Mouse (Mus musculus) ES-Bruce4 (cell line): ENCODE data around the gene Grb14.

Experiments used
- CTCF ChIP-seq: IDR thresholded peaks from one replicate; pipeline ENCODE4 v1.8.1; 2011; ENCODE audit warnings: low read depth, low read length
- EP300 ChIP-seq: IDR thresholded peaks from 2 replicates; pipeline ENCODE4 v1.6.1; 2011; ENCODE audit warnings: low read depth, low read length; ENCODE audit not compliant: insufficient read depth
- POLR2A ChIP-seq: IDR thresholded peaks from one replicate; pipeline ENCODE4 v1.8.1; 2011; ENCODE audit warnings: low read length; ENCODE audit not compliant: insufficient read depth

- no peak for TF ChIP-seq CTCF
- no peak for TF ChIP-seq POLR2A
- TF ChIP-seq EP300, result no peak
These were observed 27.6 kb upstream of the Grb14 start for GRCm38 (mm10) chr2:65052191-65053012.
